Mouse (Mus musculus): ENCODE measurements around the gene Mitf.

Mitf gene

DNA sequence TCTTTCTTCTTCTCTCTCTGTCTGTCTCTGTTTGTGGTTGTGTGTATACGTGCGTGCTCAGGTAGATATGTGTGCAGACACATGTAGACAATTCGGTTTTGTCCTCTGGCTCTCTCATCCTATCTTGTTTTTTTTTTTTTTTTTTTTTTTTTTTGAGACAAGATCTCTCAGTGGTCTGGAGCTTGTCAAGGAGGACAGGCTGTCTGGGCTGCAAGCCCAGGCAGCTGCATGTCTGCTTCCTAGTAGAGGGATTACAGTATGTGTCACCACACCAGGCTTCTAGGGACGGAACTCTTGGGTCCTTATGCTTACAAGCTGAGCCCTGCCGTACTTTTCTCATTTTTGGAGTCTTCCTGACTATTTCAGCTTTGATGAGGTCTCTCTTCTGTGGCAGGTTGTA, 73.5 kb downstream of the Mitf start:
- no peak for DNase-seq (ENCODE audit: low spot score in 2 of 2)

DNA sequence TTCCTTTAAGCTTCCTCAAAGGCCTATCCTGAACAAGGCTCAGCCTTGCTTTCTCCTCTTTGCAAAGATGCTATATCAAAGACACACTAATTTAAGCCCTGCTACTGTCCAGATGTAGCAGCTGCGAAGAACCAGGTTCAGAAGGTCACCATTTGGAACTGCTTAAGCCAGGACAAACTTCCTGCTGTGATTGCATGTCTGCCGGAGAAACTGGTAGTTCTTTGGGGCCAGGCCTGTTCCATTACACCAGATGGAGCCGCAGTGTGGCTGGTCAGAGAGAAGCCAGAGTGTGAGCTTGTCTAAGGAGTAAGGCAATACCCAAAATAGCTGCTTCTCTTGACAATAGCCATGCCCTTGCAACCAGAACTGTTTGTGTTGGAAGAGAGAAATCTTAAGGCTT, 75.1 kb downstream of the Mitf start:
- no peak for DNase-seq (ENCODE audit: low spot score in 2 of 2)

DNA sequence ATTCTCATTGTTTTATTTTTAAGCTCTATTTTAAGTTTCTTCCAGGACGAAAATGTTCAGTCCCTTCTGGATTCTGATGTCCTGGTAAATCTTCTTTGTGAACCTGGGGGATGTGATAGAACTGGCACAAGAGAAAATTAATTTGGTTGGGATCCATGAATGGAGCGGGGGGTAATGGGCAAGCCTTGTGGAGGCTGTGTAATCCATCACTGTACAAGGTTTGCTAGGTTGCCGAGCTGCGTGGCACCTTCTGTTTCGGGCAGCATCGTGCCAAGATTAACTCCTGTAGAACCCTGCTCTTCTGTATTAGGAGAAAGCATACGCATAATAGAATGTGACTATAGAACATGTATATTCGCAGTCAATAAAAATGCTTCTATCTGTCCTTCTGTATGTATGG, 76.1 kb downstream of the Mitf start:
- DNase-seq (ENCODE audit: low spot score in 2 of 2): no peak

DNA sequence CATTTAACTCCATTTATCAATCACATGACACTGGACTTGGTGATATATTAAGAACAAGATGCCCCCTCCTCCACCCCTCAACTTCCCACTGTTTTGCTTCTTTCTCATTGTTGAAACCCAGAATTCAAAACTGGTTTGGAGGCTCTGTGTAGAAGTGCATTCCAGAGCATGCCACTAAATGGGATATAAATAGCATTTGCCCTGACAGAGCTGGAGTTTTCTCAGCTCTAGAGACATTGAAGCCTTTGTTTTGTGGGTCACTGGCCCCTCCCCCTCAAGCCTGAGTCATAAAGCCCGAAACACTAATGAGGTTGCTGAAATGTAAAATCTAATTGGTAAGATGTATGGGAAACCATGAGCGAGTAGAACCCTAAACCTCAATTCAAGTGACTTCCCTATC, 76.6 kb downstream of the Mitf start:
- no peak for DNase-seq (ENCODE audit: low spot score in 2 of 2)

DNA sequence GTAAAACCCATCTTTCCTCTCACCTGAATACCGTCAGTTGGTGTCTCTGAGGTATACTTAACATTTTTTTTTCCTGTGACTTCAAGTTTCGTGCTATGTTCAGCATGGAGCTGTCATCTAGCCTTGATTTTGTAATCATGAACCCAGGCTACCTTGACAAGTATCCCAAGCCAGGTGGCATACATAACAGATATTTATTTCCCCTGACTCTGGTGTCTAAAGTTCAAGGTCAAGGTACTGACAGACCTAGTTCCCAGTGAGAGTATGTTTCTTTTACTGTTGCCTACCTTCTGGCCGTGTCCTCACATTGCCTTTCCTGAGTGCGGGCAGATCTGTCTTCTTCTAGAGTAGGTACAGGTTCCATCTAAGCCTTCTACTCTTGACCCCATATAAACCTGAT, 78.1 kb downstream of the Mitf start:
- DNase-seq (ENCODE audit: low spot score in 2 of 2): no peak

DNA sequence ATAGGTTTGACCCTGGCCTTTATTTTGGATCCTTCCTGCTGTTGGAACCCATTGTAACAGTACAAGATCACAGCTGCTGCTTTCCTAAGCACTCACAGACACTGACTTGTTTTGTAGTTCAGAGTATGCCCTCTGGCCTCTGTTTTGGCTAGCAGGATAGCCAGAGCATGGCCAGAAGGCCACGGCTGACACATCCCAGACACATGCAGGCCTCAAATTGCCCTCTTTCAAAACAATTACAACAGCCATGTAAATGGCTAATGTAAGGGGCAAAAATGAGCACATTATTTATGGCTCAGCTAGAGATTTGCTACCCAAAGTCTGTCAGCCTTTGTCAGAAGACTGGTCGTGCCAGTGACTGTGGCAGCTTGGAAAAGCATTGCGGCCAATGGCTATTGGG, 78.8 kb downstream of the Mitf start:
- DNase-seq (ENCODE audit: low spot score in 2 of 2): no peak

DNA sequence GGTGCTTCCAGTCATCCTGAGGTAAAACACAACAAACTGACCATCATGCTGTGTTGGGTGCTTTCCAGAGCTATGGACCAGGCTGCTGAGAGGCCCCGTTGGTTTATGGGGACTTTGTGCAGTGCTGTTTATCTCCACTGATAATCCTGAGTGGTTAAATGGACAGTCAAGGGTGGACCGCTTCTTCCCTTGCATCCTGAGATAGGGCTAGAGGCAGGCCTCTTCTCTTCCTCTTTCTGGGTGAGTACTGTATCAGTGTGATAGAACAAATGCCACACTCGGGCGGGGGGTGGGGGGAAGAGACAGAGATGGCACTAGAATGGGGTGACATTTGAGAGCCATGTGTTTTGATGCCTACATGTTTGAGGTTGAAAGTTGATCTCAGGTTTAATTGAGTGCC, 81.0 kb downstream of the Mitf start:
- DNase-seq (ENCODE audit: low spot score in 2 of 2): no peak

DNA sequence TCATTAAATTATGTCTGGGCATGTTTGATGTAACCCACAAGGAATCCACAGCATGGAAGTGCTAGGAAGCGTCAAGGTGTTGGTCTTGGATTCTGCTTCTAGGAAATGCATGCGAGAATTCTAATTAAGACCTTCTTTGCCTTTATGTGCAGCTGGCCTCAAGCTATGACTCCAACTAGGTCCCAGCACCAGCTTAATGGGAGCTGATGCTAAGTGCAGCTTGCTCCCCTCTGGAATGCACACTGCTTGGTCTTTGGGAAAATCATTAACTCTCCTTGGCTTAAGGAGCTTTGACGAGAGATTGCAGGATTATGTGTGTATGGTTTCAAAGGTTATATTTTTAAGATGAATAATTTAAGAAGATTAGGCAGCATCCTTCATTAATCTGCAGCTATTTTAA, 81.7 kb downstream of the Mitf start:
- DNase-seq (ENCODE audit: low spot score in 2 of 2): no peak

DNA sequence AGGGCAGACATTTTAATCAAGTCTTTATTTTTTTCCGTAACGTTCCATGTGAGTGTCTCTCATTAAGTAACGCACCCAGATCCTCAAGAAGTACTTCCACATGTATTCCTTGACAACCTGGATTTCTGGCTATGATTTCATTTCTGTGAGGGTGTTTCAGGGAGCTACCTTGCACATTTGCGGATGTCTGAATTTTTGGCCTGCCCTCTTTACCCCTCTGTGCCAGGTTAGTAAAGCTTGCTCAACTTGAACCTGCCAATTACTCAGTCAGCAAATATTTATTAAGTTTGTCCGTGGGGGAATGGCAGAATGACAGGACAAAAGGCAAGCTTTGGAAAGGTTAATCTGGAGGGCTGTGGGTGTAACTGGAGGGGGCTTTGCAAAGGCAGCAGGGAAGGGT, 86.7 kb downstream of the Mitf start:
- no peak for DNase-seq (ENCODE audit: low spot score in 2 of 2)

DNA sequence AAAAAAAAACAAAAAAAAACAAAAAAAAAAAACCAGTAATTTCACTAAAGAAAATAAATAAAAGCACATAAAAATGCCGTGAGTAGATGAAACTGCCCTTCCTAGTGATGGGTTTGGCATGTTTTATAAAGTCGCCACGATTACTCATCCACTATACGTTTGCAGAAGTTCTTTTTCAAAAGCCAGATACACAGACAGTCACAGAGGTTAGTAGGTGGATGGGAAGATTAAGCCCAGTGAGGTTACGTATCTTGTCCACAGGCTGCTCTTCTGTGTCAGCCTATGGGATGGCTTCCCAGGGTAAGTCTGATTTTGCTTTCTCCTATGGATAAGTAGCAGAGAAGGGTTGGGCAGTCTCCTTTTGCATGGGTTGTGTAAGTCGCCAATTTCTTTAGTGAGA, 90.3 kb downstream of the Mitf start:
- DNase-seq (ENCODE audit: low spot score in 2 of 2): no peak

DNA sequence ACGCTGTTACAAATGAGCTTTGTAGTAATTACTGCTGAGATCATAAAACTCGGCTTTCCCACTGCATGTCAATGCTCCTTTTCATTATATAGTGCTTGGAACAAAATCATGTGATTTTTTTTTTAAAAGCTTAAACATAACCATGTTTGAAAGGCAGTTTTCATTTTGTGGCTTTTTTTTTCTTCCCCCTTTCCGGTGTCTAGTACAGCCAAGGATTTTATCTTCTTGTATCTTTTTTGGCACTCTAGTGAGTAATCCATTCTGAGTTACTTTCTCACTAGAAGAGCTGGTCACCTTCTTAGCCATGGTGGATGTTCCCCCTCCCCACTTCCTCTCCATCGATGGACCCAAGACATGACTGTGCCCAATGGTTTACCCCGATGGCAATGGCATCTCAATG, 91.2 kb downstream of the Mitf start:
- DNase-seq (ENCODE audit: low spot score in 2 of 2): no peak

DNA sequence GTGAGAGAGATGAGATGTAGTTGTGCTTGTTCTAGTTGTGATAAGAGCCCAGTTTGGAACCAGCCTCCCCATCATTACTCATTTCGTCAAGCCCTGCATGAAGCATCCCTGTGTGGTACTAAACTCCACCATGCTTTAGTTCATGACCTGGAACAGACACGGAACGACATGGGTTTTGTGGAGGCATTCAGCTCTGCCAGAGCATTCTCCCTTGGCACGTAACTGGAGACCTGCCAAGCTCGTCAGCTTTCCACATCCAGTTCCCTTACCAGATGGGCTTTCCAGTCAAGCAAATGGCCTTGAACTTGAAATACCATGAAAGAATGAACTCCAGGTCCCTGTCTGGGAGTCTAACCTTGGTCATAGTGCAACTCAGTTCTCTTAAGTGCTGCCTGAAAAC, 94.7 kb downstream of the Mitf start:
- no peak for DNase-seq (ENCODE audit: low spot score in 2 of 2)

DNA sequence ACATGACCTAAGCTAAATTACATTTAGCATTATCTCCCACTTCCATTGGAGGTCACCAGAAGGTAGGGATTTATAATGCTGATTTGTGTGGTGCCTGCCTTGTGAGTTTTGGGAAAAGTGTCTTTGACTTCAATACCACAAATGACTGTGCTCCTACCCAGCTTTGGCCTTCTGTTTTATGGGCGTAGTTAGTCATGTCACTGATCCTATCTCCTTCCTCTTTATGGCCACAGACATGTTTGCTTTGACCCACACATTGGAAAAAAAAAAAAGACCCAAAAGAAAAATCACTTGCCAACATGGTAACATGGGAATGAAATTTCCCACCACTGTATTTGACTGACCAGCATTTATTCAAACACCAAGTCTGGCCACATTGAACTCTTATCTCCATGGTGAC, 95.4 kb downstream of the Mitf start:
- DNase-seq (ENCODE audit: low spot score in 2 of 2): no peak

DNA sequence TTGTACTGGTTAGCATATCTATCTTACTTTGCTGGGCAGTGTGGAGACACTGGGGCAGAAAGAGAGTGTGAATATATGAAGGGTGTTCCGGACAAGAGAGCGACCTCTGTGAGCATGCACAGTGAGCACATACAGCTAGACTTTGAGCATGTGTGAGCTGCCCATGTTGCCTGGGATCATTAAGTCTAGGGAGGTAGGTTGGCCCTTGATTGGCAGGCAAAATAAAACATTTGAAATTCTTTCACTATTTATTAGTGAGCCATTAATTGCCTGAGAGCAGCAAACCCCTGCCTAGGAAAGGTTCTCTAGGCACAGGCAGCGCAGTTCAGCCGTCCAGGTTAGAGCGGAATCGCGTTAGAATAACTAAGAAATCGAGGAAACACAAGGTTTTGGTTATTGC, 107.9 kb downstream of the Mitf start:
- no peak for DNase-seq (ENCODE audit: low spot score in 2 of 2)

DNA sequence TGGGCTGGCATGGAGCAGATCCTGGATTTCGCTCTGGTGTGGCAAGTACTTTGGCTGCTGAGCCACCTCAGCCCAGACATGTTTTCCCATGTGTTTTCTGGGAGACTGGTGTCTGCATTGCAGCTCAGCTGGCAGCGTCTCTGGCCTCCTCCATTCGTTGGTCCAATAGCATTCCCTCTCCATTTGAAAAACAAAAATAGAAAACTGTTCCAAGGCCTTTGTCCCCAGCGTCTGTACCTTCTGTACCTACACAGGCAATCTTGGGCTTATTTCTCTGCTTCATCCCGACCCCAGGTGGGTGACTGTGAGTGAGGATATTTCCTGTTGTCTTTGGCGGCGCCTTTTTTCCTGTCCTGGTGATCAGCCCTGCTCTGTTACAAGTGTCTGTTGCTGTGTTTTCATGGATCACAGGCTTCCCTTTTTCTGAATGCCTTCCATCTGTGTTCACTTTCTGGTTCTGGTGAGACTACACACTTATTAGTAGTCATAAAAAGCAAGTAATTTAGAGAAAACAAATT, 109.6 kb downstream of the Mitf start:
- DNase-seq (ENCODE audit: low spot score in 2 of 2): no peak

DNA sequence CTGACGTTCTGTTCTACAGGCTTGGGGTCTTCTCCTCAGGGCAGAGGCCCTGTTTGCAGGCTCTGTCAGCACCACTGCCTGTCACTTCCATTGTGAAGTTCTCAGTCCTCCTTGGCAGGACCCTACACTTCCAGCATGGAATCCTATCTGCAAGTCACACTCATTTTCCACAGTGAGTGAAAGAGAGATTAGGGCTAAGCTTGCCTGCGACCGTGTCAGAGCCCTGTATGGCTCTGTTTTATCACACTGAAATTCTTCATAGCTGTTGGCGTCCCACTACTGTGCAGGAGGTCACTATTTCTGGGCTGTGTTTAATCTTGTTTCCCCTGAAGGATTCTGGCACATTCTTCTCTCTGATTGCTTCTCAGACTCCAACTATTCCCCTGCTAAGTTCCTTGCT, 111.2 kb downstream of the Mitf start:
- DNase-seq (ENCODE audit: low spot score in 2 of 2): no peak

DNA sequence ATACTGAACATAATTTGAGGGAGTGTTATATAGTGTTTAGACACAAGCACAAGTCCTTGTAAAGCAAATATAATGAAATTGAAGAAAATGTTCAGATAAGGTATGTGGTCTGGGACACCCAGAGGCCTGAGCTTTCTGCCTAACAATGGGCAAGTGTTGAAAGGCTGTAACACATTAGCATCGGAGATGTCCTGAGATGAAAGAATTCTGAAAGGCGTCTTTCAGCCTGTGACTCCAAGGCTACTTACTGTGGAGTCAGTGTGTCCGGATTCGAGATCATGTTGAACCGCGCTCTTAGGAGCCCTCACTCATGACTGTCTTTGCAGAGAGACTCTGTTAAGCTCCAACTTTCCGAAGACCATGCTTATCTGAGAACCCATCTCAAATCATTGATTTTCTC, 111.6 kb downstream of the Mitf start:
- no peak for DNase-seq (ENCODE audit: low spot score in 2 of 2)

DNA sequence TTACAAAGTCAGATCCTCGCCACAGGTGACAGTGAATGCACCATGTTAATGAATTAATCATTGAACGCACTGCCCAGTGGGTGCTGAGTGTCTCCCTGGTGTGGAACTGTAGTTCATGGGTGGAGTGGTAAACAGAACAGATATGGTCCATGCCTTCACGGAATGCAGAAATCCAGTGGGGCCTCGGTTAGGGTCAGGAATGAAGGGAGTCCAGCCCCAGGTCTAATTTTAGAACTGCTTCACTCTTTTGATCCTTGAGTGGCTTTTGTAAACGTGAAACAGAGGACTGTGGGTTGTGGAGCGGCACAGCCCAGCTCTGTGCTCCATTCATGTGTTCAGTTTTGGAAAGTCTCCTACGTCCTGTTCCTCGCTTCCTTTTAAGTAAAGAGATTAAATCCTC, 112.4 kb downstream of the Mitf start:
- no peak for DNase-seq (ENCODE audit: low spot score in 2 of 2)

DNA sequence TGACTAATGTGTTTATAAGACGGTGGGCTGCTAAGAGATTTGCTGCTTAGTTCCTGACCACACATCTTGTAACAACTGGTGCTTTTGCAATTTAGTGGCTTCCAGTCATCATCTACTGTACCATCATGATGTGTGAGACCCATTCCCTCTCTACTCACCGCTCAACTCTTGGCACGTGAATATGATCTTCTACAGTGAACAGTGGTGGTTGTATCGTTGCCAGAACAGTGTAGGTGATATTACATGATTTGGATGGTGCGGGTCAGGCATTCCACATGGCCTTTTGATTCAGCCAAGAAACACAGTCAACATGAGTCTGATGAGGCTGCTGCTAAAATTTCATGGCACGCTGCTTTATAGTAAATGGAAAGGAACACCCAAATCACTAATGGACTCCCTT, 114.7 kb downstream of the Mitf start:
- no peak for DNase-seq (ENCODE audit: low spot score in 2 of 2)

DNA sequence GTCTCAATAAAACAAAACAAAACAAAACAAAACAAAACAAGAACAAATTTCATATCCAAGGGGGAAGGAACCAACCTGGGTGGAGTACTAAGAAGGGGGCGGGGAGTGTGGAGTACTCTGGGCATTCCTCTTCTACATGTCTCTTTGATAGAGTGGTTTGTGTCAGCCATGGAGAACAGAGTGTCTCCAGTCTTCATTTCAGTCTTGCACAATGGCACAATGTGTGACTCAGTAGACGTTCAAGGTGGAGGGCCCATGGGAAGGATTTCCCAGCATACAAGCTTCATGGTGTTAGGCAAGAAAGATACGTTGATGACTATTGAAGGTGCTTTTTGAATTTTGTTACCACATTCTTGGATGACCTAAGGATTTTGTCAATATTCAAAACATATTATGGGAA, 117.4 kb downstream of the Mitf start:
- DNase-seq (ENCODE audit: low spot score in 2 of 2): no peak

DNA sequence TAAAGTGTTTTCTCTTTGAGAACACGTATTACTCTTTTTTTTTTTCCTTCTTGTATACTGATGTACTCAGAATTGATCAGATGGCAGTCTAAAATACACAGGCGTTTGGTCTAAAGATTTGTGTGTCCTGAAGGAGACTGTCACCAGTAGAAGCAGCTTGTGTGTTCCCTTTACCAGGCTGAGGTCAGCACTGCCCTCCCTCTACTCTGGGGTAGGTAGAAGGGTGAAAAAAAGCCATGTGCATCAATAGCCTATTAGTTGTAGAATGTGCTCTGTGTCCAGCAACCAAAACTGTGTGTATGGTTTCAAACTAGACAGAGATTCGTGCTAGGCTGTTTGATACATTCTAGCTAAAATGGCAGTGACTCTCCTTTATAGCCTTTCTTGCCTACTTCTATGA, 122.2 kb downstream of the Mitf start:
- no peak for DNase-seq (ENCODE audit: low spot score in 2 of 2)

DNA sequence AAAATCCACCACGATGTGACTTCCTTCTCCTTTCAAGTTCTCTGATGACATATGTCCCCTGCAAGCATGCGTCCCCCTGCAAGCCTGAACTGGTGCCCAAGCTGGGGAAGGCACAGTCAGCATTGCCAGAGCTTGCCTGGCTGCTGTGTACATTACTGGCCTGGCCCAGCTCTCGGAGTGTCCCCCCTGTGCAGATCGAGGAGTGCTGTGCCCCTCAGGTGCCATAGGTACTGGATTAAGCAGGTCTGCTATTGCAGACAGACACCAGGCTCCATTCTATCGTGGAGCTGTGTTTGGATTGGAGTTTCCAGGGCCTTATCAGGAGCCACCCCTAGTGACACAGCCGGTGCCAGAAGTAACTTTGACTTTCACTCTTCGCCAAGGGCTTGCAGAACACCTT, 122.6 kb downstream of the Mitf start:
- DNase-seq (ENCODE audit: low spot score in 2 of 2): no peak

DNA sequence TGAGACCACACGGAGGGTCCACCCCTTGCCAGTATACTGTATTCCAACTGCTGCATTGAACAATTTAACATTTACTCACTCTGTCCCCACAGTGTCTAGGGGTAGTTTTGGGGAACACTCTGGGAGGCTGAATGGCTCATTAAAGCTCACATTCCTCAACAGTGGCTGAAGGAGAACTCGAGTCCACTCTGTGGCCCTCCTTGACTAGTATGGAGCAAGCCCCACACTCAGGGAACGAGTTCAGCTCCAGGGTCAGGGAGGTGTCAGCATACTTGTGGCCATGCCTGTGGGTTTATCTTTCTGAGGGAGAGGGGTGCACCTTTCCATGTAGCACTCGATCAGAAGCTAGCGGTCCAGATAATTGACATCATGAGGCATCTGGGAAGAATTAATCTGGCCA, 130.3 kb downstream of the Mitf start:
- no peak for DNase-seq (ENCODE audit: low spot score in 2 of 2)

DNA sequence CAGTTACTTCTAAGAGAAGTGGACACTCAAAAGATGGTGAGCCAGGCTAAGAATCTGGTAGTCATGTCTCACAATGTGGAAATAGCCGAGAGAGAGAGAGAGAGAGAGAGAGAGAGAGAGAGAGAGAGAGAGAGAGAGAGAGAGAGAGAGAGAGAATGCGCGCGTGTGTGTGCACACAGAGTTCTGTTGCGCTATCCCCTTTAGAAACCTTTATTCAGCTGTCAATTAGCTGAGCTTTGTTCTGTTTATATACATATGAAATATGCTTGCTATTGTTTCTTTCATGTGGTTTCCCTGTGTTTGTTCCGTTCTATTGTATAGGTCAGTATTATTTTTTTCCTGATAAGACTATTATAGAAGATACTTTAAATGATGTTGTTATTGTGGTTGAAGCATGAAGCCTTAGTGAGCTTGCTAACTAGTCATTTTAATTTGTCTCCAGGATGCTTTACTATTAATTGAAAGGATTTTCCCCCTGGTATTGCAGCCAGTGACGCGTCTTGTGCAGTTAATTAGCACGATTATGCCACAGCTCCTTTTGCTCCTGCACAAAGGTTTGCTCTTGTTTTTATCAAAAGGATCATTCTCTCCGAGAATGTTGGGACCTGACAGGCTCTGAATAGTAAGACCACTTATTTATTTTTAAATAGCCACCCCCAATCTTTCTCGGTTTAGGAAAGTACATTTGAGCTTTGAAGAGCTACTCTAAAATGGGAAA, 131.2 kb downstream of the Mitf start:
- DNase-seq (ENCODE audit: low spot score in 2 of 2): no peak
